Mouse (Mus musculus) E14TG2a.4 (cell line): ENCODE data around the gene Tcl1b1.
"Not testable (repeated sequence)": the region's sequence is repeated elsewhere in the genome, so short reads cannot be mapped to it uniquely, and the experiment has no call there.

Experiments used
- H3K27me3 ChIP-seq: 2 replicates; pipeline ENCODE4 v1.6.1; 2014; ENCODE audit warnings: low read length, control low read depth; ENCODE audit not compliant: insufficient read depth
- H3K36me3 ChIP-seq: 2 replicates; pipeline ENCODE4 v1.6.1; 2014; ENCODE audit warnings: low read length, control low read depth; ENCODE audit not compliant: insufficient read depth
- H3K4me1 ChIP-seq: replicated peaks from 2 replicates; pipeline ENCODE4 v1.6.1; 2014; ENCODE audit warnings: low read depth, low read length, control low read depth
- H3K4me3 ChIP-seq: replicated peaks from 2 replicates; pipeline ENCODE4 v1.5.1; 2014; ENCODE audit warnings: mild to moderate bottlenecking, low read length
- H3K9me3 ChIP-seq: 2 replicates; pipeline ENCODE4 v1.6.1; 2014; ENCODE audit warnings: low read length, control low read depth
- CTCF ChIP-seq: conservative IDR thresholded peaks from 2 replicates; pipeline ENCODE4 v1.5.1; 2014; ENCODE audit warnings: low read length
- NANOG ChIP-seq: IDR thresholded peaks from 2 replicates; pipeline ENCODE4 v1.6.1; 2014; ENCODE audit warnings: borderline replicate concordance, low read length, mixed read lengths
- POU5F1 ChIP-seq: IDR thresholded peaks from 2 replicates; pipeline ENCODE4 v1.6.1; 2014; ENCODE audit warnings: low read length, borderline replicate concordance

The Tcl1b1 gene

GRCm38 (mm10) chr12:105143096-105143495, 16.4 kb upstream of the Tcl1b1 start:
- Histone ChIP-seq H3K27me3 (no peaks in the 10 kb centered on the region), H3K4me3 (no peak overlapping the region), H3K4me1 (no peaks in the 10 kb centered on the region), H3K9me3 (no peaks in the 10 kb centered on the region), H3K36me3 (no peaks in the 10 kb centered on the region)
- TF ChIP-seq CTCF: no peak
- no peak for TF ChIP-seq POU5F1
- no peak for TF ChIP-seq NANOG

DNA sequence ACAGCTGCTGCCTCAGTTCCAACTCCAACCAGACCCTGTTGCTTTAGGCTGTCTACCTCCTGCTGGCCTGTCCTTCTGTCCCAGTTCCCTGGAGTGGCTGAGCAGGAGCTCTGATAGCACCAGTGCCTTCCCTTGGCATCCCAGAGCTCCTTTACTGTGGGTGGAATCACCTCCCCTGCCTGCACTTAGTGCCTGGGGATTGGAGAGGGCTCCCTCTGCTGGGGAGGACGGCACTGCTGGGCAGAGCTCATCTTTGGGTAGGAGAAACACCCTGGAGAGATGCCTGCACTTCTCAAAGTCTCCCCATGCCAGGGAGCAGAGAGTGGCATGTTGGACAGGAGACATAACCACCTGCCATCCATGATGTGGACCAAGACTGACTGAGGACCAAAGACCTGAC, 14.6 kb upstream of the Tcl1b1 start:
- not testable (repeated sequence) for H3K4me1 ChIP-seq, H3K27me3 ChIP-seq, H3K4me3 ChIP-seq, H3K36me3 ChIP-seq, H3K9me3 ChIP-seq

- no peak within 1 kb of the TSS for H3K4me3 ChIP-seq
- peaks cover 3% of the 10 kb centered on the region; the same call in 1 of the 2 replicates for H3K9me3 ChIP-seq
- no peaks in the 10 kb centered on the region for H3K4me1 ChIP-seq
- H3K36me3 ChIP-seq: no peaks in the 10 kb centered on the region
- TF ChIP-seq CTCF: no peak
- TF ChIP-seq POU5F1: no peak
- no peak for TF ChIP-seq NANOG
- no peaks in the 10 kb centered on the region for H3K27me3 ChIP-seq
Observed at GRCm38 (mm10) chr12:105145714-105146113, 13.8 kb upstream of the Tcl1b1 start, which contains the start of gene Tcl1b2. Gene Tcl1b2, plus strand, starts transcription at chr12:105146014.

GRCm38 (mm10) chr12:105155286-105155685, 4.2 kb upstream of the Tcl1b1 start:
- H3K4me1 ChIP-seq, H3K27me3 ChIP-seq, H3K36me3 ChIP-seq, H3K4me3 ChIP-seq: not testable (repeated sequence)
- peaks cover 18% of the 10 kb centered on the region for H3K9me3 ChIP-seq

GRCm38 (mm10) chr12:105158842-105159241, 648 bp upstream of the Tcl1b1 start:
- TF ChIP-seq CTCF (no peak), NANOG (no peak), POU5F1 (no peak)
- Histone ChIP-seq H3K27me3 (no peaks in the 10 kb centered on the region), H3K36me3 (no peaks in the 10 kb centered on the region), H3K4me1 (no peaks in the 10 kb centered on the region), H3K9me3 (peaks cover 2% of the 10 kb centered on the region; the same call in 1 of the 2 replicates), H3K4me3 (no peak overlapping the region)

GRCm38 (mm10) chr12:105166734-105167133, 7.2 kb downstream of the Tcl1b1 start:
- Histone ChIP-seq H3K36me3 (no peaks in the 10 kb centered on the region), H3K4me3 (no peak overlapping the region), H3K27me3 (peaks cover 11% of the 10 kb centered on the region), H3K9me3 (no peaks in the 10 kb centered on the region), H3K4me1 (no peaks in the 10 kb centered on the region)
- TF ChIP-seq CTCF (no peak), NANOG (no peak), POU5F1 (no peak)

GRCm38 (mm10) chr12:105173366-105173765, 13.9 kb downstream of the Tcl1b1 start:
- H3K4me1 ChIP-seq: no peaks in the 10 kb centered on the region
- no peaks in the 10 kb centered on the region for H3K9me3 ChIP-seq
- H3K27me3 ChIP-seq: no peaks in the 10 kb centered on the region; the same call in 1 of the 2 replicates
- TF ChIP-seq POU5F1: no peak
- no peak for TF ChIP-seq CTCF
- no peak for TF ChIP-seq NANOG
- H3K4me3 ChIP-seq: no peak overlapping the region
- no peaks in the 10 kb centered on the region for H3K36me3 ChIP-seq

DNA sequence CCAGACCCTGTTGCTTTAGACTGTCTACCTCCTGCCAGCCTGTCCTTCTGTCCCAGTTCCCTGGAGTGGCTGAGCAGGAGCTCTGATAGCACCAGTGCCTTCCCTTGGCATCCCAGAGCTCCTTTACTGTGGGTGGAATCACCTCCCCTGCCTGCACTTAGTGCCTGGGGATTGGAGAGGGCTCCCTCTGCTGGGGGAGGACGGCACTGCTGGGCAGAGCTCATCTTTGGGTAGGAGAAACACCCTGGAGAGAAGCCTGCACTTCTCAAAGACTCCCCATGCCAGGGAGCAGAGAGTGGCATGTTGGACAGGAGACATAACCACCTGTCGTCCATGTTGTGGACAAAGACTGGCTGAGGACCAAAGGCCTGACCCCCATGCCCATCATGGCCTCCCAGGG, 14.8 kb downstream of the Tcl1b1 start:
- peak; percentile 37 for TF ChIP-seq CTCF
- not testable (repeated sequence) for H3K4me3 ChIP-seq, H3K4me1 ChIP-seq, H3K9me3 ChIP-seq, H3K36me3 ChIP-seq, H3K27me3 ChIP-seq

- not testable (repeated sequence) for H3K9me3 ChIP-seq, H3K36me3 ChIP-seq, H3K4me3 ChIP-seq, H3K4me1 ChIP-seq
- 0 out of 2 replicates have a peak, but pooled peaks cover 11% of the 10 kb centered on the region for H3K27me3 ChIP-seq
Observed at GRCm38 (mm10) chr12:105176044-105176443, 16.6 kb downstream of the Tcl1b1 start, which contains the start of gene Tcl1b5. Gene Tcl1b5, plus strand, starts transcription at chr12:105176344.

DNA sequence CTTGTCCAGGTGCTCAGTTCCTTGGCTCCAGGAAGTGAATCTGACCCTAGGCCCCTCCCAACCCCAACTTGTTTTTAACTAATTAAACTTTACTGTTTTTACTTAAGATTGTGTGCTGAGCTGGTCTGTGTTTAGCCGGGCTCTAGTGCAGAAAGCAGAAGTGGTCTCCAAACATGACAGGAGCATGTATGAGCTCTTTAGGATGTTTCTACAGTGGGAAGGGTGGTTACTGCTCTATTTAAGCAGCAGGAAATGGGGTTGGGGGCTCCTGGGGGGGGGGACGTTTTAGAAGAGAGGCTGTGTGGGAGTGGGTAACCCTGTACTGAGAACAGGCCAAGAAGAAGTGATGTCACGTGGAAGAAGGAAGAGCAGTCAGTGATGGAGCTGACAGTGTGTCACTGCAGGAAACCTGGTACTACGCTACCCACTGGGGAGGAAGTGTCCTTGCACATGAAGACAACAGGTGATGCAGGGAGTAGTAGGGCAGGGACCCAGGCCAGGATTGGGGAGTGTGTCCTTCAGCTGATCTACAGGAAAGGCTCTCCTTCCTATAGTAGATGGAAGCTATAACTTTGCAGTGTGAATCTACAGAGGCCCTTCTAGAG, 21.7 kb downstream of the Tcl1b1 start:
- not testable (repeated sequence) for H3K36me3 ChIP-seq, H3K4me1 ChIP-seq, H3K4me3 ChIP-seq, H3K9me3 ChIP-seq
- 0 out of 2 replicates have a peak, but pooled peaks cover 11% of the 10 kb centered on the region for H3K27me3 ChIP-seq
